Mouse (Mus musculus): ENCODE measurements around the gene Mapkbp1.

Mapkbp1 gene

DNA sequence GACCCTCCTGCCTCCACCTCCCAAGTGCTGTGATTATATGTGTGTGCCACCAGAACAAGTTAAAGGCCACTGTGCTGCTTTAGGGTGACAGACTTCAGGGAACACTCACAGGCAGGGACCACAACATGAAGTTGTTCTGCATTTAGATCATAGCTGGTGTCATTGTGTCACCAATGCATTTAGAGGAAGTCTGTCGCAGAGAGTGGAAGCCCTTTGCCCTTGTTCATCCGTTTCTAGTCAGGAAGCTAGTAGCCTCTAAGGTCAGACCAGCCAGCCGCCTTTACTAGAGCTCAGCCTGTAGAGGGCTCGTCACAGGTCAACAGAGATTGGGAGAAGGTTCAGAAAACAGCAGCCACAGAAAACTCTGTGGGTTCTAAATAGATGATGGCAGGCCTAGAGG lies 36.2 kb downstream of the Mapkbp1 start:
- no peak for DNase-seq (ENCODE audit: low read depth, low spot score)

DNA sequence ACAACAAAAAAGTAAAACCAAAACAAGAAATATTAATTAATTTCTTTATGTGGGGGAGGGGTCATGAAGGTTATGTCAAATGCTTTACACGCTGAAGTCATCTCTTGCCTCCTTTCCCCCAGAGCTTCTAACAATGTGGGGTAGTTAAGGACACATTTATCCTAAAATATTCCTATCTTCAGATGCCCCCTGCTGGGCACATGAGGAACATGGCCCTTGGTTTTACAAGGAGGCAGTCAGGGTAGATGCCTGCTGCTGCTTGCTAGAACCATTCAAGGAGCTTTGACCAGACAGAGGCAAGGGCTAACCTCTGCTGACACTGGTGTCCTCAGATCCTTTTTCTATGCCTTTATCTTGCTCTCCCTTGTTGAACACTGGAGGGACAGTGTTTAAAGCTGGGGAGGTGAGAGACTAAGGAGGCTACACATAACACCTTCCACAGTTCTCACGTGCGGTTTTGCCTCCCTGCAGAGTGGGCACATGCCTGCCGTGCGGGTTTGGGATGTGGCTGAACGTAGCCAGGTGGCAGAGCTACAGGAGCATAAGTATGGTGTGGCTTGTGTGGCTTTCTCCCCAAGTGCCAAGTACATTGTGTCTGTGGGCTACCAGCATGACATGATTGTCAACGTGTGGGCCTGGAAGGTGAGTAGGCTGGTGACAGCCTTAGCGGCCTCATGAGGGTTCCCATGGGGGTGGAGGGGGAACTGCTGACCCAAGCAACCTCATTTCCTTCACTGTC lies 39.1 kb downstream of the Mapkbp1 start:
- DNase-seq (ENCODE audit: low read depth, low spot score), result peak; percentile 61

DNA sequence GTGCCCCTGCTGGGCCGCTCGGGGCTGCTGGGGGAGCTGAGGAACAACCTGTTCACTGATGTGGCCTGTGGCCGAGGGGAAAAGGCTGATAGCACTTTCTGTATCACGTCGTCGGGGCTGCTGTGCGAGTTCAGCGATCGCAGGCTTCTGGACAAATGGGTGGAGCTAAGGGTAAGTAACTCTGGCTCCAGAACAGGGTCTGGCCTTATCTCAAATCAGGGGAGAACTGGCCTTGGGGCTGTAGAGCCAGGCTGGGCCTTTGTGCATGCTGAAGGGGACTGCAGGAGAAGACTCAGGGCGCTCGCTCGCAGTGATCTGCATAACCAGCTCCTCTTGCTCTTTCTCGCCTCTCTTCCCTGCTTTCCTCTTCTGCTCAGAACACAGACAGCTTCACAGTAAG lies 40.4 kb downstream of the Mapkbp1 start:
- DNase-seq (ENCODE audit: low read depth, low spot score), result no peak

DNA sequence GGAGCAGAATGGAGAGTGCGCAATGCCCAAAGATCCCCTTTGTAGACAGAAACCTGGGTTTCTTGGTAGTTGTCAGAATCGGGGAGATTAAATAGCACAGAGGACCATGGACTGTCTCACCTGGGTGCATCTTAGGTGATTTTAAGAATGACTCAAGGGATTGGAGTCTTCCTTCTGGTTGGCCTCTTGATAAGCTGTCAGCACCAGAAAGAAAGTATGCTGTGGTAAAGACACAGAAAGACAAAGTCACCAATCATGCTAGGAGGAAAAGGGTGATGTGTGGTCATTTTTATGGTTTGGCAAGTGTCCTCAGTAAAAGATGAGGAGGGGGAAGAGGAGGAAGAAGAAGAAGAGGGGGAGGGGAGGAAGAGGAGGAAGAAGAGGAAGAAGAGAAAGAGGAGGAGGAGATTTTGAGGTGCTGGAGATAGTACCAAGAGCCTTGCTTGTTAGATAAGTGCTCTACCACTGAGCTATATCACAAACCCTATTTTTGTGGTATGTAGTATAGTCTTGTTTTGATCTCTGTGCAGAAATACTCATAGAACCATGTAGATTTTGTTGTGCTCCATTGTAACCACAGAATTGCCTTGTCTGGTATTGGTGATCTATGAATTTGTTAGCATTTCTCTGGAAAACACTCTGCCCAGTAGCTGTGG lies 41.5 kb downstream of the Mapkbp1 start:
- no peak for DNase-seq (ENCODE audit: low read depth, low spot score)

DNA sequence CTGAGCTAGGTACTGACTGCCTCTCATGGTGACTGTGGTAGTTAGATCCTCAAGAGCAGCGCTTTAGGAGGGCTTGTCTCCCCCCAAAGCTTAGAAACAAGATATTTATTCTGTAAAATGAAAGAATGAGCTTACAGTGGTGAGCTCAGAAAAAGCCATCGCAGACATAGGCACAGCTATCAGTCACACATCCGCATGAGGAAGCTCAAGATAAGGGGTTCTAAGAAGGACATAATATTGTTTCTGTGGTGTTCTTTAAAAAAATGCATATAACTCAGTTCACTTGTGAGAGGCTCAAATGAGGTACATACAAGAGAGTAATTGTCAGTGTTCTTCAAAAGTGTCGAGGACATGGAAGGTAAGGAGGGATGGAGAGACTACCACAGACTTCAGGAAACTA lies 43.4 kb downstream of the Mapkbp1 start:
- no peak for DNase-seq (ENCODE audit: low read depth, low spot score)

DNA sequence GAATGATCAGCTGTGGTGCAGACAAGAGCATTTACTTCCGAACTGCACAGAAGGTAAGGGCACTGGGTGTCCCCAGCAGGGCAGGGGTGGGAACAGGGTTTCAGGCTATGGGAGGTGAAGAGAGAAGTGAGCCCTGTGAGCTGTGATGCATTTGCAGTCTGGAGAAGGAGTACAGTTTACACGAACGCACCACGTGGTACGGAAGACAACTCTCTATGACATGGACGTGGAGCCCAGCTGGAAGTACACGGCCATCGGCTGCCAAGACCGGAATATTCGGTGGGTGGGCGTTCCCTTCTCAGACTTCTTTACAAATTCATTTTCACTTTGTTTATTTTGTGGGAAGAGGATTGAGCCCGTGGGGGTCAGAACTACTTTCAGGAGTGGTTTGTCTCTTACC lies 45.1 kb downstream of the Mapkbp1 start:
- DNase-seq (ENCODE audit: low read depth, low spot score), result no peak

DNA sequence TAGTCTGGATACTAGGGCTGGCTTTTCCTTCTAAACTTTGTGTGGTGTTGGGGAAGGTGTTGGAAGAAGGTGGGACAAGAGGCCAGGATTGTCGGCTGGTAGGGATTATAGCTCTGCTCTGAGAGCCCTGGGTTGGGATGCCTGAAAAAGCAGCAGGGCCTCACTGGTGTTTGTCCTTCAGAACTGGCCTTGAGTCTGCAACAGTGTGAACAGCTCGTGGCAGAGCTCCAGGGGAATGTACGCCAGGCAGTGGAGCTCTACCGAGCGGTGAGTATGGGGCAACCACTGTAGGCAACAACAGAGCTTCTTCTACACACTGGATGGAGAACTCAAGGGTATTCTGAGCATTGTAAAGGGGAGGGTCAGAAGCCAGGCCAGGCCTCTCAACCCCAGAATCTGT lies 51.8 kb downstream of the Mapkbp1 start:
- DNase-seq (ENCODE audit: low read depth, low spot score), result no peak

DNA sequence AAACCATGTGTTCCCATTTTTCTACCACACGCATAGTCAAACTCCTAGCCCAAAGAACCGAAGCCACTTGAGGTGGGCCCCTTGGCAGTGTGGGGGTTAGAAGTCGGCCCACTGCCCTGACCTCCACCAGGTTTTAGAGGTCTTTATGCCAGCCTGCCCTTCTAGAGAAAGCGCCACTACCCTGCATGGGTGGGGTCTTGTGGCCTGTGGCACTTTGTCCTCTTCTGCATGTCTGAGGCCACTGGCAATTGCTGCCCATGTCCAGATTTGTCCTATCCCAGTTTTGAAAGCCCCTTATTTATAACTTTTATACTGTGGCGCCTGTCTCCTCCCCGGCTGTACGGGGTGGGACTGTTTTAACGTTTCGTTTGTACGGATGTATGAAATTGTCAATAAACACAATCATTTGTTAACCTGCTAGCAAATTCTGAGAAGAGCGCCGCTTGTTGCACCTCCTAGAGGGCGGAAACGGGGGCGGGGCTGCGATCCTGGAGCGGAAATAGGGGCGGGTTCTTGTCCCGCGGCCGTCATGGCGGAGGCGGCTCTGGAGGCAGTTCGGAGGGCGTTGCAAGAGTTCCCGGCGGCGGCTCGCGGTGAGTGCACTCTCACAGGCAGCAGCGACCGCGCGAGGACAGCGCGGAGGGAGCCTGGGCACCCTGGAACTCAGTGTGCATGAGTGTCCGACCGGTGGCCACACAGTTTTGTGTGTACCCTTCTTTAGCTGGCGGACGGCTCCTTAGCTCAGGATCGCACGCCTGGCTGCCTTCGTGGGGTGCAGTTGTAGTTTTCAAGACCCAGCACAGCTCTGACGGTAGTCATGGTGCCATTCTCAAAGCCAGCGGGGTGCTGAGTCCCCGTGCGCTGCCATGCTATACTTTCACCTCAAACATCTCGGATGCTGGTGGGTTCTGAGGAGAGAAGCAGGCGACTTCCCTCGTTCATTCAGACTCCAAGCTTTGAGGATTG lies 54.8 kb downstream of the Mapkbp1 start, which contains the start of the genes Jmjd7 and Gm28042:
Jmjd7 (plus strand) TSS at position 500 of the 966 bp plus-strand sequence.
Gm28042 (plus strand) TSS at position 510 of the 966 bp plus-strand sequence.
- peak; percentile 78 for DNase-seq (ENCODE audit: low read depth, low spot score)

DNA sequence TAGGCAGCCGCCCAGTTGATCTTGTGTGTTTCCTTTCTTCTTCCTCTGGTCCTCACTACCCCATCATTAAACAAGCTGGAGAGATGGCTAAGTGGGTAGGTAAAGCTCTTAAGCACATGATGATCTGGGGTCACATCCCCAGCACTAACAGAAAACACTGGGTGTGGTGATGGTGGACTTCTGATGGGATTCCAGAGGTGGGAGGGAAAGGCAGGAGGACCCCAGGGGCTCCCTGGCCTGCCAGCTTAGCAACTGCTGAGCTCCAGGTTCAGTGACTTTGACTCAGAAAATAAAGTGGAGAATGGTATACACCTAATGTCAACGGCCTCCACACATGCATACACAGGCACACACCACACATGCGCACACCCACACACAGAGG lies 55.4 kb downstream of the Mapkbp1 start:
- DNase-seq (ENCODE audit: low read depth, low spot score), result no peak

DNA sequence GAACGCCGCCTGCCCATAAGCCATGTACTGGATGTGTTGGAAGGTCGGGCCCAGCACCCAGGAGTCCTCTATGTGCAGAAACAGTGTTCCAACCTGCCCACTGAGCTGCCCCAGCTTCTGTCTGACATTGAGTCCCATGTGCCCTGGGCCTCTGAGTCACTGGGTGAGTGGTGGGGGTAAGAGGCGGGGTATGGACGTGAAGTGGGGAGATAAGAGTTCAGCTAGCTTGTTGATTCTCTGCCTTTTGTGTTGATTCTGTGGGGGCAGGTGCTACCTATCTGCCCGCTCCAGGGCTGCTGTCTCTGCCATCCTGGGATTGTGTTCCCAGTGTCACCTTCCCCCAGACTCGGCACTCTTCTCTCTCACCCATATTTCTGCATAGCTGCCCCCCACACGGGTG lies 57.9 kb downstream of the Mapkbp1 start:
- no peak for DNase-seq (ENCODE audit: low read depth, low spot score)

DNA sequence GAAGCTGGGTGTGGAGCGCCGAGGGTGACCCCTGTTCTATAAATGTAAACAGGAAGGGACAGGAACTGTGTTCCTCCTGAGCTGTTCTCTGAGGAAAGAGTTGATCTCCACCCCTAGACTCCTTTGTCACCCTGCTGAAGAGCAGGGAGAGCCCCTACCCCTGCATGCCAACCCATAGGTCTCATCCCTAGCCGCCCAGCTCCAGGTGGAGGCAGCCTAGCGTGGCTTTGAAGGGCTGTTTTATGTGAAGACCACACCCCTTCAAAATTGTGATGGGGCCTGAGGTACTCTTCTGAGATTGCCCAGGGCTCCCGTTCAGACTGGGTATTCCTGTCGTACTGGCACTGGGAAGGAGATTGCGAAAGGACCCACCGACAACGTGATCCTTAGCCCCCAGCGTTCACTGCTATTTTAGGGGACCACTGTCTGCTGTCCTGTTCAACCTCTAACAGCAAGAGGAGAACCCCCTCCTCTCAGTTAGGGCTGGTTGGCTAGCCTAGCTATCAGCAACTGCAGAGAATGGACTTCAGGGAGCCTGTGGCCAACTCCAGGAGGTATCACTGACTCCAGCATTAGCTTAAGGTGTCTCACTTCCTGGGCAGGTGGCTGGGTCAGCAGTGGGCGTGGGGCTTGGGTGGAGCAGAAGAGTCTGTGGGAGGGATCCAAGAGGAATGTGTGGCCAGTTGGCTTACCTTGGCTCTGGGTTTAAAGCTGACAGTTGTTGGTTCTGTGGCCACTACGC lies 60.4 kb downstream of the Mapkbp1 start, which contains the start of gene Pla2g4b:
Pla2g4b (plus strand) TSS at position 692 of the 742 bp plus-strand sequence.
- DNase-seq (ENCODE audit: low read depth, low spot score), result no peak

DNA sequence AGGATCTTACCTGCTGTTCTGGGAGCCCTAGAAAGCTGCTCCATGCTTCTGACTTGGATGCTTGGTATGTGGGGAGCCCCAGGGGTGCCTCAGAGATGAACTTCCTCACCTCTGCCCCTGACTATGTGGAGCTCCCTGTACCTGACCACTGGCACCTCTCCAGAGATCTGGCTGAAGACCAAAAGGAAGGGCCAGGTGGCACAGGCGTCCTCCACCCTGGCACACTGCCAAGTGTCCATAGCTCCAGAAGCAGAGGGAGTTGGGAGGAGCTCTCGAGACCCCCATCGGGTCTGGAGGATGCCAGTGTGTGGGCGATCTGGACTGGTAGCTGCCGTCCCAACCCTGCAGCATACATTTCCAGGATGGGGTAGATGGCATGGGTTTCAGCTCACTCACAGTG lies 61.2 kb downstream of the Mapkbp1 start:
- DNase-seq (ENCODE audit: low read depth, low spot score), result no peak

DNA sequence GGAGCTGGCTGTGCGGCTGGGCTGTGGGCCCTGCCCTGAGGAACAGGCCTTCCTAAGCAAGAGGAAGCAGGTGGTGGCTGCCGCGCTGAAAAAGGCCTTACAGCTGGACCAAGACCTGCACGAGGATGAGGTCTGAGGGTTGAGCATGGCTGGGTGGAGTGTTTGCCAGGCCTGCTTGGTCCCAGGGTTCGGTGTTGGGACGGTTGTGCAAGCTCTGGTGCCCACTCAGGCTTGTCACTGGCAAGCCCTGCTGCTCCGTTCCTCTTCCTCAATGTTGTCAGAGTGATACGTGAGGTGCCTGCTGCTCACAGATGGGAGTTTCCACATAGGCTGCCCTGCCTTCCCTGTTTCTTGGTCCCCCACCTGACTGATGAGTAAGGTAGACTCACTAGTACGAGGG lies 65.2 kb downstream of the Mapkbp1 start:
- no peak for DNase-seq (ENCODE audit: low read depth, low spot score)

DNA sequence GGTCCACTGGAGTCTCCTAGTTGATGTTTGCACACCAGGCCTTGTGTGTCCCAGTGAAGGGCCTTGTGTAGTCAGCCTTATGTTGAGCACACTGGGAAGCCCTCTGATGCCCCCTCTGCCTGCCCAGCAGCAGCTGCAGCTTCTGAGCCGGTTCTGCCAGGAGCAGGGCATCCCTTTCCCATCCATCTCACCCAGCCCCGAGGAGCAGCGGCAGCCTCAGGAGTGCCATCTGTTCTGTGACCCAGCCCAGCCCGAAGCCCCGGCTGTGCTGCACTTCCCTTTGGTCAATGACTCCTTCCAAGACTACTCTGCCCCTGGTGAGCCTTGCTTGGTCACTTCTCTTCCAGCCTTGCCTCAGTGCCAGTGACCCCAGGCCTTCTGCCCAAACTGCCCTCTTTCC lies 68.5 kb downstream of the Mapkbp1 start:
- no peak for DNase-seq (ENCODE audit: low read depth, low spot score)

DNA sequence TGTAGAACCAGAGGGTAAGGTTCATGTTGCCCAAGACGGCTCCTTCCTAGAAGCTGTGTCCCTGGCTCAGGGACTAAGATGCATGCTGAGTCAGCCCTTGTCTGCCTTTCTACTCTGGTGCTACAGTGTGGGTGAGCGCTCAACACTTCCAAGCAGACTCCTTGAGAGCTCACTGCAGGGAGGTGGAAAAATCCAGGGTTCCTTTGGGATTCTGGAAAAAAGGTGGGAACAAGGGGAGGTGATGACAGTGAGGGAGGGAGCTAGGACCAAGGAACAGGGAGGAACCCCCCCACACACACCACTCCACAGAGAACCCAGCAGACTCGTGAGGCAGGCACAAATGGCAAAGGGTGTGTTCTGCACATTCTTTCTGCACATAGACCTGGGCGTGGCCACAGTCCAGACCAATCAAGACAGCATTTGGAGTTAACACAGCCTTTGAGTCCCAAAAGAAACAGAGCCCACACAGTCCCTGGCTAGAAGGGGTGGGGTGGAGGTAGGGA lies 71.7 kb downstream of the Mapkbp1 start:
- DNase-seq (ENCODE audit: low read depth, low spot score), result no peak

DNA sequence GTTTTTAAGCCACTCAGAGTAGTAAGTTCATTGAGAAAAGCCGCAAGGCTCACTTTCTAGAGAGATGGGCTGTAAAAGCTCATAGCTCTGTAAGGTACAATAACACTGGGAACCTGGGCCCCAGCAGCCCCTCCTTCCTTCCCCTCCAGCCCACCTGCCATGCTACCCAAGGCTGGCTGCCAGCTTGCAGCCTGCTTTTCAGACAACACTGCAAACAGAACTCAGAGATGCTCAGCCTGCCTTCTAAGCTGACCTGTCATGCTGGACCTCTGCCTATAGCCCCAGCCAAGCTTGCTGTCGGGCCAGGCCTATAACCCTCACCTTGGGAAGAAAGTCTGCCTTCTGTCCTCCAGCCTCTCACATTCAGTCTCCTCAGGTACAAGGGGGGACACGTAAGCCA lies 72.2 kb downstream of the Mapkbp1 start:
- DNase-seq (ENCODE audit: low read depth, low spot score), result no peak

DNA sequence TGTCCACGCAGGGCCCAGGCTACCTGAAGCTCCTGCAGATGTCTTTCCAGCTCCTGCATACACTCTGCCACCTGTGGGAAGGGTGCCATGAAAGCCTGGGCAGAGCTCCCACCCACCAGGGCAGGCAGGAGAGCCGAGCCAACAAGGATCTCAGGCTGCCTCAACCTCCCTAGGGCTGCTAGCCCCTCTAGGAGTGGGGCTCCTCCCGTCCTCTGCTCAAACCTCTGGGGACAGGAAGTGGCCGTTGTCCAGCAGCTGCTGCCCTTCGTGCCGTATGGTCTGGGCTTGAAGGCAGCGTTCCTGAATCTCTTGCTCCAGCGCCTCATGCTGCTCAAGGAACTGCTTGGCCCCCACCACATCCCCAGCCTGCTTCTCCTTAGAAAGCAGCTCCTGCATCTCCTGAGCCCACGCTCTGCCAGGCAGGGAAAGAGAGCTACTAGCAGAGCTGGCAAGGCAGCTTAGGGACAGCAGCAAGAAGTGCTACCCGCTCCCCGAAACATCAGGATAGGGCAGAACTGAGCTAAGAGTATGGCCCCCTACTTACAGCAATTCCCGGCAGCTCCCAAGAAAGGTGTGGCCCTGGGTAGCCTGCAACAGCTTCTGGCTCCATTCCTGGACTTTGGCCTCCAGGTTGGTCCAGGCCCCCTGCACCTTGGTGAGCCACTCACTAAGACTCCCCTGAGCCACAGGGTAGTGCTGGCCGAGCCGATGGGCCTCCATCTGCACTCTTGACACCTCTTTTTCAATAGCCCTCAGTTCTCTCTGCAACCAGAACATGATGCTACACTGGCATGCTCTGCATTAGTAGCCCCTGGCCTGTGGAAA lies 74.2 kb downstream of the Mapkbp1 start:
- no peak for DNase-seq (ENCODE audit: low read depth, low spot score)

DNA sequence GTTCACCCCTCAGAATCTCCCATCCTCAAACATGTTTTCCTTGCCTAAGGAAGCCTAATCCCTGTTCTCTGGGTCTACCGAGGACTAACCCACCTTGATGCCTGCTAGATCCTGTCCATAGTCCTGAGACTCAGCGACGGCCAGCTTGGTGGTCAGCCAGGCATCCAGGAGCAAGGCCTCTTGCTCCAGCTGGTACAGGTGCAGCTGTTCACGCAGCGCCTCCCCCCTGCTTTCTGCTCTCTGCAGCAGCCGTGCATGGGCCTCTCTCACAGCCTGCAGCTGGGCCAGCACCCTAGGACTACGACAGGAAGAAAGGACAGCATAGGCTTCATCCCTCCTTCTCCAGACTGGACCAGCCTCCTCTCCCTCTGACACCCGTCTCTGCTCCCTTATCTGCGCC lies 75.7 kb downstream of the Mapkbp1 start:
- DNase-seq (ENCODE audit: low read depth, low spot score), result no peak

DNA sequence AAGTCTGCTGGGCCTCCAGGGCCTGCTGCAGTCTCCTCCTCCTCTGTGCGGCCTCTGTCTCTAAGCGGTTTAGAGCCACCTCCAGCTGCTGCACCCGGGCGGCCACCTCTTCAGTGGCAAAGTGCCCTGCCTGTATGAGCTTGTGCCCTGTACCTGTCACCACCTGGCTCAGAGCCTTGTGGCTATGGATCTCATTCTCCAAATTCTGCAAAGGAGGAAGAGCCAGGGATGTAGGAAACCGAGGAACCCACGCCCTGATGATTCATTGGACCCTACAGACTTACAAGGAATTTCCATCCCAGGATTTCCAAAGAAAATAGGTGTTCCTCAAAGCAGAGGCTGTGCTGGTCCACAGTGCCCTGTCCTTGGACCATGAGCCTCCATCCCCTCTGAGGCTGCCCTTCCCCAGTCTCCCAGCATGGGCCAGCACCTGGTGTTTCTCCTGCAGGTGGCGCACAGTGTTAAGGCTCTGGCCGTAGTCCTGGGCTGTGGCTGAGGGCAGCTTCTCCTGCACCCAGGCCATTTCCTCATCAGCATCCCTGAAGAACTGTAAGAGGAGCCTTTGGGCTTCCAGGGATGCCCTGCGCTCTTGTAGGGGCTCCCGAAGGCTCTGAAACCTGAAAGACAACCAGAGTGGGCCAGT lies 77.3 kb downstream of the Mapkbp1 start:
- DNase-seq (ENCODE audit: low read depth, low spot score), result no peak

DNA sequence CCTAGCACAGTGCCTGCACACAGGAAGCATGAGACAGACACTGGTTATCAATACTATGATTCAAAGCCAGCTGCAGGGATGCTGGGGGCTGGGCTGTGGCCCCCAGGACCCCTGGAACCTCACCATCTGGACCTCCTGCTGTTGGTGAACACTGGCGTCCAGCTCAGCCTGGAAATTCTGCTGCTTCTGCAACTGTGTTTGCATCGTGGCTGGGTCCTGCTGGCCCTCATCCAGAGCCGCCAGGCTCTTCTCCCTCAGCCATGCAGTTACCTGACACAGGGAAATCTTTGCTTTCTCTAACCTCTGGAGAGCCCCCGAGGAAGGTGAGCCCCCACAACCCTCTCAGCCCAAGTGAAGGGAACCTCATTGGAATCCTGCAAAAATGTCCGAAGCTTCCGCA lies 78.9 kb downstream of the Mapkbp1 start:
- DNase-seq (ENCODE audit: low read depth, low spot score), result no peak
